Mouse (Mus musculus) kidney, postnatal 0 days (tissue): ENCODE data around the gene Pde6d. TPM values are rescaled to one million over a fixed set of nuclear protein-coding genes. Genes with fewer than 3 reads are reported as not detected.
"Not testable (repeated sequence)": the region's sequence is repeated elsewhere in the genome, so short reads cannot be mapped to it uniquely, and the experiment has no call there.

ENCODE experiments used
- ATAC-seq: fragments of 200-750 bp; cut with Nextera tagmentation; replicated peaks from 2 replicates; pipeline ENCODE4 v1.8.0; 2017; ENCODE audit warnings: low read depth, moderate number of reproducible peaks, moderate TSS enrichment, moderate library complexity; ENCODE audit not compliant: low FRiP score
- DNase-seq: peaks from one replicate; pipeline ENCODE4 v3.0.0-alpha.2; 2016; ENCODE audit warnings: low spot score
- H3K27ac ChIP-seq: fragments of 300-500 bp; sonication (generic); 2 replicates; pipeline ENCODE4 v1.5.1; 2014; ENCODE audit warnings: mild to moderate bottlenecking
- H3K27me3 ChIP-seq: fragments of 300-500 bp; sonication (generic); 2 replicates; pipeline ENCODE4 v1.6.1; 2014; ENCODE audit warnings: low read length, mixed read lengths; ENCODE audit not compliant: insufficient read depth
- H3K36me3 ChIP-seq: fragments of 300-500 bp; sonication (generic); 2 replicates; pipeline ENCODE4 v1.6.1; 2014; ENCODE audit warnings: low read length, mixed read lengths; ENCODE audit not compliant: insufficient read depth
- H3K4me1 ChIP-seq: fragments of 300-500 bp; sonication (generic); replicated peaks from 2 replicates; pipeline ENCODE4 v1.6.1; 2014; ENCODE audit warnings: antibody characterized with exemption, low read length, mixed read lengths; ENCODE audit not compliant: insufficient read depth
- H3K4me2 ChIP-seq: fragments of 300-500 bp; sonication (generic); 2 replicates; pipeline ENCODE4 v1.6.1; 2014; ENCODE audit warnings: mild to moderate bottlenecking, low read length, moderate library complexity, mixed read lengths
- H3K4me3 ChIP-seq: fragments of 300-500 bp; sonication (generic); replicated peaks from 2 replicates; pipeline ENCODE4 v1.5.1; 2014; ENCODE audit warnings: low read depth, low read length
- H3K9ac ChIP-seq: fragments of 300-500 bp; sonication (generic); 2 replicates; pipeline ENCODE4 v1.6.1; 2014; ENCODE audit warnings: low read depth, low read length
- H3K9me3 ChIP-seq: fragments of 300-500 bp; sonication (generic); replicated peaks from 2 replicates; pipeline ENCODE4 v1.6.1; 2016; ENCODE audit warnings: low read length, inconsistent platforms, mixed read lengths
- CTCF ChIP-seq: IDR thresholded peaks from 2 replicates; pipeline ENCODE4 v1.5.1; 2016; ENCODE audit warnings: antibody characterized with exemption, low read depth, mild to moderate bottlenecking, moderate library complexity
- WGBS: fragments of 180-500 bp; shearing (Covaris S2); extraction: QIAGEN DNeasy Blood & Tissue Kit; methylation state at CpG from one replicate; pipeline ENCODE4 v1.1.7; 2014; 5-methylcytosine and 5-hydroxymethylcytosine counted together
- polyA plus RNA-seq: library from polyadenylated mRNA; unstranded; fragments of >200 nt; fragmentation: Nextera tagmentation; extraction: Ambion mirVana; gene quantifications from 2 replicates; pipeline ENCODE4 v1.2.1, GENCODE M21; 2015

The Pde6d gene
- polyA plus RNA-seq, 1 experiment from 2014 or later, result 63.7 TPM

DNA sequence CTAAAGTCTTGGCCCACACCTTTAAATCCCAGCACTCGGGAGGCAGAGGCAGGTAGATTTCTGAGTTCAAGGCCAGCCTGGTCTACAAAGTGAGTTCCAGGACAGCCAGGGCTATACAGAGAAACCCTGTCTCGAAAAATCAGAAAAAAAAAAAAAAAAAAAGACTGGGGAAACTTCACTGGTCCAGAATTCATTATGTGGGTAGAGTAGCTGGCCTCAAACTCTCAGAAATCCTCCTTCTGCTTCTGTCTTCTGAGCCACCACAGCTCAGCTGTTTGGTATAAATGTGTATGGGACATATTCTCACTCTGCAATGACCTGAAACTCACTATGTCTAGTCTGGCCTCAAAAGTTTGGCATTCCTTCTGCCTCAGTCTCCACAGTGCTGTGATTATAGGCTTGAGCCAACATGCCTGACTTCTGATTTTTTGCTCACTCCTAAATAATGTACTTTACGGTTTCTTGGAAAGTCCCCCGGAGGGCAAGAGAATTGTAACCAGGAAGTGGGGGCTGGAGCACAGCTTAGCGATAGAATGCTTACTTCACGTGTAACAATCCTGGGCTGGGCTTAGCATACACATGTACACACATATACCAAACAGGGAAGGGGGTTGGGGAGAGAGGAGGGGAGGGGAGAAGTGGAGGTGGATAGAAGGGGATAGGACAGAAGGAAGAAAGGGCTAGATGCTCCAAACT, 66.6 kb downstream of the Pde6d start:
- TF ChIP-seq CTCF, result no peak

DNA sequence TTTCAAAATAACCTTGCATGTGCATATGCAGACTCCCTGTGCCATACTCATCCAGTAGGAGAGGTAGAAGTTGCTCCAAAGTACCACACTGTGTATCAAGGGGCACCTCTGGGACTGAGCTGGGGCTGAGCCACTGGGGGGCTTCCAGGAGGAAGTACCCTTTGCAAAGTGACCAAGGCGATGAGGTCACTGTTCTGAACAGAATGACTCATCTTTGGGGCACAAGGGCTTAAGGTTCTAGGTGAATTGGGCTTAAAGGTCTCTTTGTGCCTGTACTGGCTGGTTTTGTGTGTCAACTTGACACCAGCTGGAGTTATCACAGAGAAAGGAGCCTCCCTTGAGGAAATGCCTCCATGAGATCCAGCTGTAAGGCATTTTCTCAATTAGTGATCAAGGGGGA, 69.4 kb downstream of the Pde6d start:
- not testable (repeated sequence) for H3K27ac ChIP-seq, H3K9ac ChIP-seq, H3K27me3 ChIP-seq, H3K4me3 ChIP-seq, H3K4me2 ChIP-seq, ATAC-seq, DNase-seq, H3K36me3 ChIP-seq, H3K4me1 ChIP-seq, H3K9me3 ChIP-seq
- WGBS, result 91% methylated on average over 1 of the region's 1 CpGs

More for the DNA sequence above, 66.6 kb downstream of the Pde6d start:
- Histone ChIP-seq H3K4me2 (no peak overlapping the region), H3K4me3 (no peak overlapping the region), H3K36me3 (no peaks in the 10 kb centered on the region), H3K4me1 (0 out of 2 replicates have a peak, but pooled peaks cover 4% of the 10 kb centered on the region), H3K9ac (no peak overlapping the region), H3K27me3 (no peaks in the 10 kb centered on the region), H3K27ac (no peak overlapping the region), H3K9me3 (no peaks in the 10 kb centered on the region)
- ATAC-seq (no peak), DNase-seq (no peak)
- WGBS, result 40% methylated on average over 5 of the region's 6 CpGs

DNA sequence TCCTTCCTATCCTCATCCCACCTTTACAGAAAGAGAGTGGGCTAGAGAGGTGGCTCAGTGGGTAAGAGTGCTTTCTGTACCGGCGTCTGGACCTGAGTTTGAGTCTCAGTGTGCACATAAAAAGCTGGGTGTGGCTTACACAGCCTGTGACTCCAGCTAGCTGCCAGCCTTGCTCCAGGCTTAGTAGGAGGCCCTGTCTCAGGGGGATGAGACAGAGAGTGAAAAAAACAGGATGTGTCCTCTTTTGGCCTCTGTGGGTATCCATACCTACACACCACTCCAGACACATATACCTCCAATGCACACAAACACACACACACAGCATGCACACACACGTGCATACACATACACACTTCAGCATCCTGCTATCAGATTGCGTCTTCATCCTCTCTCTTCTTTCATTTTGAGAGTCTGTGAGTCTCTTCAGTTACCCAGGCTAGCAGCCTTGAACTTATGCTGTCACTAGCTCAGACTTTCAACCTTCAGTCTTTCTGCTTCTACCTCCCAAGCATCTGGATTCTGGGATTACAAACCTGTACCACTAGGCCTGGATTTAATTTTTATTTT, 70.2 kb downstream of the Pde6d start:
- TF ChIP-seq CTCF, result no peak
- peaks cover 4% of the 10 kb centered on the region; the same call in 1 of the 2 replicates for H3K4me1 ChIP-seq
- DNase-seq (no peak), ATAC-seq (no peak)
- H3K9me3 ChIP-seq, result no peaks in the 10 kb centered on the region
- H3K27me3 ChIP-seq, result no peaks in the 10 kb centered on the region
- H3K36me3 ChIP-seq, result no peaks in the 10 kb centered on the region
- H3K4me3 ChIP-seq, result no peak overlapping the region
- no peak overlapping the region for H3K9ac ChIP-seq
- WGBS, result 83% methylated on average over 4 of the region's 4 CpGs
- H3K27ac ChIP-seq, result no peak overlapping the region
- no peak overlapping the region for H3K4me2 ChIP-seq

DNA sequence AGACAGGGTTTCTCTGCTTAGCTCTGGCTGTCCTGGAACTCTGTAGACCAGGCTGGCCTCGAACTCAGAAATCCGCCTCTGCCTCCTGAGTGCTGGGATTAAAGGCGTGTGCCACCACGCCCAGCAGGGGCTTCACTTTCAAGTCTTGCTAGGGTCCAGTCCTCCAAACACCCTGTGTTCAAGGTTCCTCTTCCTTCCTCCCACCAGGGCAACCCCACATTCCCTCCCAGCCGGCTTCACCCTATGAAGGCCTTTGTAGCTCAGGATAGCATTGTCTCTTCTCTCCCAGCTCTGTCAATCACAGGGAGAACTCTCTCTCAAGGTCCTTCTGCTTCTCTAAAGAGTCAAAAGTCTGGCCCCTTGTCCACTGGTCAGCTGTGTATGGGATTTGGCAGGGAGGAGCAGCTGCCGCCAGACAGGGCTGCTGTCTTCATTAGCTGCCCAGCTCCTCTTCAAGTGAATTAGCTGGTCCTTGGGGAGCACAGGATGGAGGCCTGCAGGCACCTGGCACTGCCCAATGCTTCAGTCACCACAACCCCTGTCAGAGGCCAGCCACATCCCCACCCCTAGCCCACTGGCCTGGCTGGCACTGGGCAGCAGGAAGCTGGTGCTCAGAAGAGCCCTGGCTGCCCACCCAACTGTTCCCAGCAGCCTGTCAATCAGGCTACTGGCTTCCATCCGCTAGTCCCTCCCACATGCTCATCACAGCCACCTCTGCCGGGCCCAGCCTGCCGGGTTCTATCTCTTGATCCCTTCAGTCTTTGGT, 71.6 kb downstream of the Pde6d start:
- no peaks in the 10 kb centered on the region for H3K9me3 ChIP-seq
- H3K9ac ChIP-seq, result no peak overlapping the region
- DNase-seq, result no peak
- no peaks in the 10 kb centered on the region; the same call in 1 of the 2 replicates for H3K4me1 ChIP-seq
- H3K27me3 ChIP-seq, result no peaks in the 10 kb centered on the region
- 74% methylated on average over 9 of the region's 9 CpGs for WGBS
- no peak overlapping the region for H3K27ac ChIP-seq
- ATAC-seq, result no peak
- H3K4me2 ChIP-seq, result no peak overlapping the region
- H3K36me3 ChIP-seq, result no peaks in the 10 kb centered on the region
- no peak overlapping the region for H3K4me3 ChIP-seq
- TF ChIP-seq CTCF, result no peak

DNA sequence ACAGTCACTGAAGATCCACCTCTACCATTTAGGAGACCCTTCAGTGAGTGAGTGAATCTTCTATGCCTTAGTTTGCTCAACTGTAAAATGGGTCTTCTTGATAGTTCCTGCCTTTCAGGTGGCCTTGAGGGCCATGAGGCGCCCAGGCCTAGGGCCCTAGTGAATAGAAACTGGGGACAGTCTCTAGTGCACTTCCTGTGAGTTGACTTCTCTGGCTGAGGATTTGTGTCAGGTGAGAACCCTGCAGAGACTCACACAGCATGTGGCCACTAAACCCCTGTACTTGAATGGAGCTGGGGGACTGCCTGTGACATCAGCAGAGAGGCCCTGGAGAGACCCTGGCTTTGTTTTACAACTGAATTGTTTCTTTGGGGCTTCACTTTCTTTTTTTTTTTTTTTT, 72.2 kb downstream of the Pde6d start:
- peaks cover 4% of the 10 kb centered on the region for H3K4me1 ChIP-seq
- H3K36me3 ChIP-seq, result no peaks in the 10 kb centered on the region
- H3K9ac ChIP-seq, result no peak overlapping the region
- no peak overlapping the region for H3K27ac ChIP-seq
- ATAC-seq, result no peak
- WGBS, result 88% methylated on average over 1 of the region's 1 CpGs
- no peak overlapping the region for H3K4me3 ChIP-seq
- no peaks in the 10 kb centered on the region for H3K27me3 ChIP-seq
- no peak for TF ChIP-seq CTCF
- no peak for DNase-seq
- no peak overlapping the region for H3K4me2 ChIP-seq
- no peaks in the 10 kb centered on the region for H3K9me3 ChIP-seq

DNA sequence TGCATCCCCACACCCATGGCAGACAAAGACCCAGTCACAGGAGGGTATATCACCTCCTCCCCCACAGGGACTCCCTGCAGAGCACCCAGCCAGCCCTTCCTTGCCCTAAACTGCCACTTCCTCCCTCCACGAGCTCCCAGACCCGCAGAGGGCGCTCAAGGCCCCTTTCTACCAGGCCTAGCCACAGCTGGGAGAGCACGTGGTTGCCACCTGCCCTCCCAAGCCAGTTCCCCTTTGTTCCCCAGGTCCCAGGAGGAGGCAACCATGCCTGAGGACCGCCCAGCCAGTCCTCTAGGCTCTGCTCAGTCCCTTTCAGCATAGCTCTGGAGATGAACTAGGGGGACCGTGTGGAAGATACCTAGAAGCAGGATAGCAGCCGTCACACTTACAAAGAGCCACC, 73.0 kb downstream of the Pde6d start:
- no peaks in the 10 kb centered on the region for H3K27me3 ChIP-seq
- H3K4me3 ChIP-seq, result no peak overlapping the region
- no peaks in the 10 kb centered on the region for H3K36me3 ChIP-seq
- H3K4me1 ChIP-seq, result peaks cover 12% of the 10 kb centered on the region
- peak; percentile 83 for ATAC-seq
- 14% methylated on average over 7 of the region's 7 CpGs for WGBS
- H3K27ac ChIP-seq, result peak overlapping the region; percentile 47; the same call in 1 of the 2 replicates
- 0 out of 2 replicates have a peak overlapping the region, but pooled peaks have one; percentile 23 for H3K9ac ChIP-seq
- TF ChIP-seq CTCF, result peak; percentile 82
- no peaks in the 10 kb centered on the region for H3K9me3 ChIP-seq
- DNase-seq, result peak; percentile 89
- no peak overlapping the region for H3K4me2 ChIP-seq
